17 mouse cellular contexts compared by ENCODE assay signal in genomic region chr17:15325976-15326842, GRCm38 (mm10). TPM values are rescaled to one million over a fixed set of nuclear protein-coding genes. Genes with fewer than 3 reads are reported as not detected.
A peak's percentile ranks its signal among the peaks of the same experiment; 100 is the strongest.
DNase-seq lines count a peak whose midpoint lies in the region; ATAC-seq and TF ChIP-seq lines count a peak whose summit lies in the region.
"Had no signal": no experiment of that assay in that cellular context is flagged by ENCODE, and none has a peak within 500 bp of the region (broad histone marks: within the 10 kb centered on the region; RNA-seq: fewer than 3 reads in every experiment).

No protein-coding gene starts in this region.

- ATAC-seq in intestine, postnatal 0 days: peak; percentile 46; the same call in 1 of the 2 replicates
- no peak for ATAC-seq in intestine, embryonic 15.5 days
- ATAC-seq in limb, embryonic 14.5 days (ENCODE audit: low FRiP score, low read depth): no peak
- ATAC-seq: hindbrain, postnatal 0 days had no signal

- DNase-seq in kidney, adult 18-20 months: peak; percentile 6
- DNase-seq in limb, embryonic 14.5 days (ENCODE audit: low spot score): peak; percentile 17
- DNase-seq in mesoderm, embryonic 11.5 days (ENCODE audit: low read depth, low spot score): peak; percentile 19
- no peak for DNase-seq in cerebellum, postnatal 10 days
- DNase-seq in spleen, postnatal 36 days (ENCODE audit: low spot score in 2 of 2): no peak
- DNase-seq in gastrocnemius, adult 8-10 months (ENCODE audit: low spot score in 2 of 2): no peak
- DNase-seq: B cell, adult 2 months; cerebellum, adult 9-10 months; spleen, adult 18-20 months; thymus, adult 2 months had no signal

- H3K9me3 ChIP-seq in intestine, postnatal 0 days (ENCODE audit: control insufficient read depth): no peaks in the 10 kb centered on the region
- no peaks in the 10 kb centered on the region for H3K9me3 ChIP-seq in intestine, embryonic 15.5 days
- H3K9me3 ChIP-seq in limb, embryonic 14.5 days (ENCODE audit: control insufficient read depth, low read length): no peaks in the 10 kb centered on the region
- H3K9me3 ChIP-seq: G1E; megakaryocyte, embryonic 14.5 days had no signal

- WGBS in intestine, postnatal 0 days: 66% methylated on average over 10 of the region's 10 CpGs
- 68% methylated on average over 10 of the region's 10 CpGs for WGBS in intestine, embryonic 15.5 days
- 73% methylated on average over 10 of the region's 10 CpGs for WGBS in limb, embryonic 14.5 days

- peaks cover 4% of the 10 kb centered on the region; the same call in 1 of the 2 replicates for H3K4me1 ChIP-seq in intestine, postnatal 0 days (replicated peaks; ENCODE audit: control insufficient read depth, insufficient read depth, low read length)
- peaks cover 7% of the 10 kb centered on the region; the same call in 1 of the 2 replicates for H3K4me1 ChIP-seq in intestine, embryonic 15.5 days (replicated peaks)
- H3K4me1 ChIP-seq in limb, embryonic 14.5 days (ENCODE audit: control insufficient read depth, insufficient read depth, low read length): no peaks in the 10 kb centered on the region

- H3K27ac ChIP-seq in intestine, postnatal 0 days (ENCODE audit: low read depth, low read length): no peak overlapping the region
- H3K27ac ChIP-seq in intestine, embryonic 15.5 days: no peak overlapping the region
- H3K27ac ChIP-seq in limb, embryonic 14.5 days (replicated peaks; ENCODE audit: low read depth, low read length): no peak overlapping the region
- H3K27ac ChIP-seq: hindbrain, postnatal 0 days had no signal

- no peaks in the 10 kb centered on the region for H3K36me3 ChIP-seq in intestine, postnatal 0 days (ENCODE audit: control insufficient read depth, insufficient read depth)
- no peaks in the 10 kb centered on the region for H3K36me3 ChIP-seq in intestine, embryonic 15.5 days
- no peaks in the 10 kb centered on the region for H3K36me3 ChIP-seq in limb, embryonic 14.5 days (ENCODE audit: control insufficient read depth, insufficient read depth, low read length)
- H3K36me3 ChIP-seq: G1E had no signal

- no peak for TF ChIP-seq CTCF in intestine, postnatal 0 days (IDR thresholded peaks at IDR 0.05; ENCODE audit: low read depth)

- no peak overlapping the region for H3K9ac ChIP-seq in intestine, postnatal 0 days (ENCODE audit: low read depth, low read length)
- no peak overlapping the region for H3K9ac ChIP-seq in intestine, embryonic 15.5 days
- H3K9ac ChIP-seq in limb, embryonic 14.5 days (ENCODE audit: low read depth, low read length, severe bottlenecking): no peak overlapping the region

- H3K27me3 ChIP-seq in intestine, postnatal 0 days (replicated peaks; ENCODE audit: control insufficient read depth, insufficient read depth, low read length): no peaks in the 10 kb centered on the region
- no peaks in the 10 kb centered on the region for H3K27me3 ChIP-seq in intestine, embryonic 15.5 days (replicated peaks)
- no peaks in the 10 kb centered on the region for H3K27me3 ChIP-seq in limb, embryonic 14.5 days (ENCODE audit: control insufficient read depth, insufficient read depth, low read length)

- TF ChIP-seq POLR2A in limb, embryonic 14.5 days (IDR thresholded peaks at IDR 0.05; ENCODE audit: borderline replicate concordance, extremely low read depth, insufficient read depth, insufficient read length): no peak

- no peak overlapping the region for H3K4me3 ChIP-seq in intestine, postnatal 0 days (ENCODE audit: low read depth, low read length)
- H3K4me3 ChIP-seq in intestine, embryonic 15.5 days (replicated peaks): no peak overlapping the region
- H3K4me3 ChIP-seq in limb, embryonic 14.5 days (replicated peaks; ENCODE audit: low read length): no peak overlapping the region
- H3K4me3 ChIP-seq: megakaryocyte, embryonic 14.5 days had no signal

- H3K4me2 ChIP-seq in intestine, postnatal 0 days (replicated peaks; ENCODE audit: low read depth): no peak overlapping the region
- H3K4me2 ChIP-seq in intestine, embryonic 15.5 days (replicated peaks): no peak overlapping the region
- no peak overlapping the region for H3K4me2 ChIP-seq in limb, embryonic 14.5 days (replicated peaks; ENCODE audit: low read depth, low read length, severe bottlenecking)
- H3K4me2 ChIP-seq: heart, embryonic 11.5 days; liver, embryonic 11.5 days had no signal

RNA-seq across cellular contexts. Expression of gene Dll1, which starts 50.5 kb away (rescaled TPM):
- polyA plus RNA-seq in intestine, postnatal 0 days (2015; fragmentation: Nextera tagmentation; extraction: Ambion mirVana): 18.5 and 20.0 TPM in 2 replicates
- 20.7 and 23.3 TPM in 2 replicates for polyA plus RNA-seq in intestine, embryonic 15.5 days (2015; fragmentation: Nextera tagmentation; extraction: Ambion mirVana)
- 10.1 and 10.8 TPM in 2 replicates for polyA plus RNA-seq in limb, embryonic 14.5 days (2012; rRNA removed)
- polyA plus RNA-seq in limb, embryonic 14.5 days (2014; fragmentation: Nextera tagmentation; extraction: Ambion mirVana): 6.5 and 7.3 TPM in 2 replicates
- 1 to 10 TPM; 1.4 to 4.0 (median 2.1) TPM for total RNA-seq in gastrocnemius, adult 8-10 months (2022)
- total RNA-seq: G1E had no signal
- polyA plus RNA-seq: G1E had no signal

Comparison
In these comparisons a context has a peak if more than half of its experiments do, and no peak if none do; other contexts are left out.
1. DNase-seq: peak in kidney, adult 18-20 months (single experiment), limb, embryonic 14.5 days (single experiment) and mesoderm, embryonic 11.5 days (single experiment); none in cerebellum, postnatal 10 days (0 of 2), spleen, postnatal 36 days (0 of 2) and gastrocnemius, adult 8-10 months (0 of 2).